8 mouse cellular contexts compared by ENCODE assay signal in the genomic region with DNA sequence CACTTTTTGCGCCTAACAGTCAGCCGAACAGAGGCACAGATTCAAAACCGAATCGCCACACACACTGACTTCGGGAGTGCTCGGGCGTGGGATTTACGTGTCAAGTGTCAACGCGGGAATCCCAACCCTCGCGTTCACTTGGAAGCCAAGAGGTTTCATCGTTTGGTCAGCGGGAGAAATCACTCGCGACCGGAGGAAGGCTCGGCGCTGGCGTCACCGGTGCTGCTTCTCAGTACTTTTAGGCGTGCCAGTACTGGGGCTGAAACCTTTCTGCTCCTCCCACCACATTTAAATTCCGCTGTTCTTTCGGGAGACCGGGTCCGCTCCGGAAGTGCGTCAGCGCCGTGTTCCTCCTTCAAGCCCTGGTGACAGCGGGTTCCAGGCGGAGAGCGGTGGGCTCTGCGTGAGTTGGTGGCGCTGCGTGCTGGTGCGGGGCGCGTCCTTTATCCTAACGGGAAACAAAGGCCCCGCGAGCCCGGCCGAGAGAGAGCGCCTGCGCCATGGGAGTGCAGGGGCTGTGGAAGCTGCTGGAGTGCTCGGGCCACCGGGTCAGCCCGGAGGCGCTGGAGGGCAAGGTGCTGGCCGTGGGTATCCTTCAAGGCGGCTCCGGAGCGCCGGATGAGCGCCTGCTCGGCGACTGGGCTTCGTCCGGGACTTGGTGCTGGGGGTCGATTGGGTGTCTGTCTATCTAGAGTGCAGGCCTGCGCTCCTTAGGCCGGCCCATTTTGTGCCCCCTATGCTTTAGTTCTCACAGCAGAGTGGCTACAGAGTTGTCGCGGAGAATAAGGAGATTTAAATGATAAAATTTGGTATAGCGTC. TPM values are rescaled to one million over a fixed set of nuclear protein-coding genes. Genes with fewer than 3 reads are reported as not detected.
DNase-seq lines count a peak whose midpoint lies in the region; ATAC-seq and TF ChIP-seq lines count a peak whose summit lies in the region.

A gene (plus strand): TSS at position 182 of the 819 bp plus-strand sequence.

- peak; percentile 91 for DNase-seq in 416B (ENCODE audit: low read depth)
- DNase-seq in heart, adult 9 months (ENCODE audit: low spot score in 2 of 2): peak; percentile 91 to 94
- DNase-seq in monocyte, adult 2 months (ENCODE audit: low read depth in 1 of 2, low spot score in 2 of 2): peak; percentile 60 to 76
- peak; percentile 84 to 86 for DNase-seq in spleen, postnatal 36 days (ENCODE audit: low spot score in 2 of 2)

- peak within 1 kb of the TSS; percentile 62 for H3K4me2 ChIP-seq in embryonic facial prominence, embryonic 15.5 days (replicated peaks)
- peak within 1 kb of the TSS; percentile 55 for H3K4me2 ChIP-seq in kidney, embryonic 14.5 days (replicated peaks; ENCODE audit: low read depth, low read length)
- H3K4me2 ChIP-seq in limb, embryonic 15.5 days: peak within 1 kb of the TSS; percentile 55

- peak within 1 kb of the TSS; percentile 77; the same call in 1 of the 2 replicates for H3K27ac ChIP-seq in bone marrow, adult 2 months (ENCODE audit: control insufficient read depth, insufficient read depth, low read depth, low read length, poor library complexity)
- H3K27ac ChIP-seq in embryonic facial prominence, embryonic 15.5 days (replicated peaks): peak within 1 kb of the TSS; percentile 97
- H3K27ac ChIP-seq in kidney, embryonic 14.5 days (ENCODE audit: low read depth, low read length): peak within 1 kb of the TSS; percentile 86
- peak within 1 kb of the TSS; percentile 97 for H3K27ac ChIP-seq in limb, embryonic 15.5 days

- H3K4me1 ChIP-seq in bone marrow, adult 2 months (ENCODE audit: control insufficient read depth, insufficient read depth, low read length): no peaks in the 10 kb centered on the region; the same call in 1 of the 2 replicates
- H3K4me1 ChIP-seq in embryonic facial prominence, embryonic 15.5 days: peaks cover 10% of the 10 kb centered on the region; the same call in 1 of the 2 replicates
- H3K4me1 ChIP-seq in kidney, embryonic 14.5 days (ENCODE audit: control insufficient read depth, insufficient read depth, low read length): no peaks in the 10 kb centered on the region
- peaks cover 5% of the 10 kb centered on the region; the same call in 1 of the 2 replicates for H3K4me1 ChIP-seq in limb, embryonic 15.5 days

- peaks cover 12% of the 10 kb centered on the region for H3K36me3 ChIP-seq in embryonic facial prominence, embryonic 15.5 days
- H3K36me3 ChIP-seq in kidney, embryonic 14.5 days (ENCODE audit: control insufficient read depth, insufficient read depth, low read length): peaks cover 12% of the 10 kb centered on the region
- peaks cover 10% of the 10 kb centered on the region for H3K36me3 ChIP-seq in limb, embryonic 15.5 days

- peak; percentile 95 for ATAC-seq in embryonic facial prominence, embryonic 15.5 days (ENCODE audit: insufficient number of reproducible peaks, low FRiP score, low TSS enrichment, low read depth)
- ATAC-seq in kidney, embryonic 14.5 days (ENCODE audit: low FRiP score, low TSS enrichment): peak; percentile 98
- ATAC-seq in limb, embryonic 15.5 days (ENCODE audit: insufficient number of reproducible peaks, low FRiP score, low TSS enrichment, low read depth): peak; percentile 95

- no peaks in the 10 kb centered on the region for H3K27me3 ChIP-seq in embryonic facial prominence, embryonic 15.5 days
- no peaks in the 10 kb centered on the region for H3K27me3 ChIP-seq in kidney, embryonic 14.5 days (ENCODE audit: control insufficient read depth, insufficient read depth, low read length)
- H3K27me3 ChIP-seq in limb, embryonic 15.5 days: no peaks in the 10 kb centered on the region

- TF ChIP-seq POLR2A in bone marrow, adult 2 months (IDR thresholded peaks at IDR 0.05; ENCODE audit: borderline replicate concordance, control insufficient read depth, low read depth, low read length): peak; percentile 79; the same call in 1 of the 2 replicates

- WGBS in bone marrow, adult 2 months: under 1% methylated on average over 66 of the region's 66 CpGs
- under 1% methylated on average over 66 of the region's 66 CpGs for WGBS in embryonic facial prominence, embryonic 15.5 days
- WGBS in kidney, embryonic 14.5 days: under 1% methylated on average over 66 of the region's 66 CpGs
- WGBS in limb, embryonic 15.5 days: under 1% methylated on average over 66 of the region's 66 CpGs

- no peak for TF ChIP-seq CTCF in bone marrow, adult 2 months (IDR thresholded peaks at IDR 0.05; ENCODE audit: control insufficient read depth, insufficient read depth, low read length)

- H3K9me3 ChIP-seq in embryonic facial prominence, embryonic 15.5 days (replicated peaks): no peaks in the 10 kb centered on the region
- no peaks in the 10 kb centered on the region for H3K9me3 ChIP-seq in kidney, embryonic 14.5 days (ENCODE audit: control insufficient read depth, low read length)
- no peaks in the 10 kb centered on the region for H3K9me3 ChIP-seq in limb, embryonic 15.5 days

- peak within 1 kb of the TSS; percentile 98 for H3K9ac ChIP-seq in embryonic facial prominence, embryonic 15.5 days
- H3K9ac ChIP-seq in kidney, embryonic 14.5 days (ENCODE audit: low read depth, low read length): peak within 1 kb of the TSS; percentile 83
- H3K9ac ChIP-seq in limb, embryonic 15.5 days: peak within 1 kb of the TSS; percentile 82

- H3K4me3 ChIP-seq in bone marrow, adult 2 months (replicated peaks; ENCODE audit: control insufficient read depth, low read depth, low read length): peak within 1 kb of the TSS; percentile 84
- H3K4me3 ChIP-seq in embryonic facial prominence, embryonic 15.5 days (replicated peaks): peak within 1 kb of the TSS; percentile 89
- H3K4me3 ChIP-seq in kidney, embryonic 14.5 days (ENCODE audit: low read length): peak within 1 kb of the TSS; percentile 76
- H3K4me3 ChIP-seq in limb, embryonic 15.5 days: peak within 1 kb of the TSS; percentile 76

RNA-seq across cellular contexts. Expression of the gene that starts here (rescaled TPM):
- 7.1 and 7.3 TPM in 2 replicates for polyA plus RNA-seq in bone marrow, adult 2 months (2011; ENCODE audit: insufficient read depth, insufficient read length, low replicate concordance, missing spikeins)
- polyA plus RNA-seq in embryonic facial prominence, embryonic 15.5 days (2015; fragmentation: Nextera tagmentation; extraction: Ambion mirVana): 23.5 and 25.5 TPM in 2 replicates
- polyA plus RNA-seq in kidney, embryonic 14.5 days (2014; fragmentation: Nextera tagmentation; extraction: Ambion mirVana): 12.7 and 23.2 TPM in 2 replicates
- polyA plus RNA-seq in limb, embryonic 15.5 days (2015; fragmentation: Nextera tagmentation; extraction: Ambion mirVana): 24.7 and 25.6 TPM in 2 replicates

Comparison
In these comparisons a context has a peak if more than half of its experiments do, and no peak if none do; other contexts are left out.
1. Peak in every context shown above with its lines: DNase-seq, ATAC-seq, H3K4me3 ChIP-seq and H3K27ac ChIP-seq.